ENCODE assay signal across 8 mouse cellular contexts in genomic region chr3:87159190-87159589, GRCm38 (mm10). TPM values are rescaled to one million over a fixed set of nuclear protein-coding genes. Genes with fewer than 3 reads are reported as not detected.
A peak's percentile ranks its signal among the peaks of the same experiment; 100 is the strongest.
DNase-seq lines count a peak whose midpoint lies in the region; ATAC-seq and TF ChIP-seq lines count a peak whose summit lies in the region.

No protein-coding gene starts in this region.

- H3K4me1 ChIP-seq in forebrain, embryonic 10.5 days: peaks cover 98% of the 10 kb centered on the region
- H3K4me1 ChIP-seq in forebrain, embryonic 15.5 days: peaks cover 55% of the 10 kb centered on the region
- H3K4me1 ChIP-seq in kidney, embryonic 15.5 days: peaks cover 88% of the 10 kb centered on the region
- H3K4me1 ChIP-seq in embryonic facial prominence, embryonic 13.5 days: peaks cover 96% of the 10 kb centered on the region
- H3K4me1 ChIP-seq in limb, embryonic 14.5 days (ENCODE audit: control insufficient read depth, insufficient read depth, low read length): peaks cover 80% of the 10 kb centered on the region

- peaks cover 64% of the 10 kb centered on the region for H3K36me3 ChIP-seq in forebrain, embryonic 10.5 days (replicated peaks)
- H3K36me3 ChIP-seq in forebrain, embryonic 15.5 days: no peaks in the 10 kb centered on the region
- peaks cover 6% of the 10 kb centered on the region for H3K36me3 ChIP-seq in kidney, embryonic 15.5 days
- peaks cover 28% of the 10 kb centered on the region for H3K36me3 ChIP-seq in embryonic facial prominence, embryonic 13.5 days
- H3K36me3 ChIP-seq in limb, embryonic 14.5 days (ENCODE audit: control insufficient read depth, insufficient read depth, low read length): peaks cover 9% of the 10 kb centered on the region; the same call in 1 of the 2 replicates

- WGBS in forebrain, embryonic 10.5 days: 71% methylated on average over 7 of the region's 7 CpGs
- 72% methylated on average over 7 of the region's 7 CpGs for WGBS in forebrain, embryonic 15.5 days
- WGBS in kidney, embryonic 15.5 days: 61% methylated on average over 7 of the region's 7 CpGs
- 48% methylated on average over 7 of the region's 7 CpGs for WGBS in embryonic facial prominence, embryonic 13.5 days
- 43% methylated on average over 7 of the region's 7 CpGs for WGBS in limb, embryonic 14.5 days

- no peak overlapping the region for H3K4me2 ChIP-seq in forebrain, embryonic 15.5 days (replicated peaks)
- no peak overlapping the region for H3K4me2 ChIP-seq in kidney, embryonic 15.5 days
- H3K4me2 ChIP-seq in embryonic facial prominence, embryonic 13.5 days: peak overlapping the region; percentile 51
- H3K4me2 ChIP-seq in limb, embryonic 14.5 days (replicated peaks; ENCODE audit: low read depth, low read length, severe bottlenecking): no peak overlapping the region

- H3K9ac ChIP-seq in forebrain, embryonic 15.5 days (replicated peaks): no peak overlapping the region
- H3K9ac ChIP-seq in kidney, embryonic 15.5 days: no peak overlapping the region
- H3K9ac ChIP-seq in embryonic facial prominence, embryonic 13.5 days: no peak overlapping the region
- no peak overlapping the region for H3K9ac ChIP-seq in limb, embryonic 14.5 days (ENCODE audit: low read depth, low read length, severe bottlenecking)

- no peak for ATAC-seq in forebrain, embryonic 15.5 days (replicated peaks)
- no peak for ATAC-seq in kidney, embryonic 15.5 days (replicated peaks; ENCODE audit: low FRiP score)
- ATAC-seq in embryonic facial prominence, embryonic 13.5 days (ENCODE audit: insufficient number of reproducible peaks, insufficient read depth, low FRiP score, low TSS enrichment, low read depth): no peak
- no peak for ATAC-seq in limb, embryonic 14.5 days (ENCODE audit: low FRiP score, low read depth)
- no peak for ATAC-seq in megakaryocyte progenitor cell, adult 5-6 weeks (replicated peaks; ENCODE audit: poor library complexity)

- no peaks in the 10 kb centered on the region for H3K27me3 ChIP-seq in forebrain, embryonic 10.5 days (ENCODE audit: poor library complexity, severe bottlenecking)
- H3K27me3 ChIP-seq in forebrain, embryonic 15.5 days: no peaks in the 10 kb centered on the region
- no peaks in the 10 kb centered on the region for H3K27me3 ChIP-seq in kidney, embryonic 15.5 days
- H3K27me3 ChIP-seq in embryonic facial prominence, embryonic 13.5 days: no peaks in the 10 kb centered on the region
- no peaks in the 10 kb centered on the region for H3K27me3 ChIP-seq in limb, embryonic 14.5 days (ENCODE audit: control insufficient read depth, insufficient read depth, low read length)

- no peak overlapping the region for H3K4me3 ChIP-seq in forebrain, embryonic 10.5 days
- no peak overlapping the region for H3K4me3 ChIP-seq in forebrain, embryonic 15.5 days
- no peak overlapping the region for H3K4me3 ChIP-seq in kidney, embryonic 15.5 days (replicated peaks)
- no peak overlapping the region for H3K4me3 ChIP-seq in embryonic facial prominence, embryonic 13.5 days
- no peak overlapping the region for H3K4me3 ChIP-seq in limb, embryonic 14.5 days (replicated peaks; ENCODE audit: low read length)

- no peak for TF ChIP-seq POLR2A in limb, embryonic 14.5 days (IDR thresholded peaks at IDR 0.05; ENCODE audit: borderline replicate concordance, extremely low read depth, insufficient read depth, insufficient read length)

- H3K9me3 ChIP-seq in forebrain, embryonic 10.5 days: no peaks in the 10 kb centered on the region
- no peaks in the 10 kb centered on the region for H3K9me3 ChIP-seq in forebrain, embryonic 15.5 days
- no peaks in the 10 kb centered on the region for H3K9me3 ChIP-seq in kidney, embryonic 15.5 days (replicated peaks)
- no peaks in the 10 kb centered on the region for H3K9me3 ChIP-seq in embryonic facial prominence, embryonic 13.5 days
- no peaks in the 10 kb centered on the region for H3K9me3 ChIP-seq in limb, embryonic 14.5 days (ENCODE audit: control insufficient read depth, low read length)

- no peak for DNase-seq in forebrain, embryonic 10.5 days (ENCODE audit: extremely low spot score, low spot score)
- DNase-seq in kidney, adult 8-10 months: no peak
- no peak for DNase-seq in limb, embryonic 14.5 days (ENCODE audit: low spot score)
- no peak for DNase-seq in spleen, adult 18-20 months

- peak overlapping the region; percentile 87 for H3K27ac ChIP-seq in forebrain, embryonic 10.5 days
- no peak overlapping the region for H3K27ac ChIP-seq in forebrain, embryonic 15.5 days (replicated peaks)
- H3K27ac ChIP-seq in kidney, embryonic 15.5 days: peak overlapping the region; percentile 90
- H3K27ac ChIP-seq in embryonic facial prominence, embryonic 13.5 days: peak overlapping the region; percentile 97
- H3K27ac ChIP-seq in limb, embryonic 14.5 days (replicated peaks; ENCODE audit: low read depth, low read length): peak overlapping the region; percentile 95

RNA-seq across cellular contexts. Expression of gene Kirrel, which starts 15.4 kb away (rescaled TPM):
- polyA plus RNA-seq in forebrain, embryonic 10.5 days (2016; fragmentation: Nextera tagmentation; extraction: Ambion mirVana): 13.1 and 14.3 TPM in 2 replicates
- 5.0 and 5.7 TPM in 2 replicates for polyA plus RNA-seq in forebrain, embryonic 15.5 days (2015; fragmentation: Nextera tagmentation; extraction: Ambion mirVana)
- 17.2 and 18.5 TPM in 2 replicates for polyA plus RNA-seq in kidney, embryonic 15.5 days (2015; fragmentation: Nextera tagmentation; extraction: Ambion mirVana)
- polyA plus RNA-seq in embryonic facial prominence, embryonic 13.5 days (2015; fragmentation: Nextera tagmentation; extraction: Ambion mirVana): 20.4 and 21.9 TPM in 2 replicates
- 46.6 and 57.2 TPM in 2 replicates for polyA plus RNA-seq in limb, embryonic 14.5 days (2012; rRNA removed)
- 11.3 and 15.8 TPM in 2 replicates for polyA plus RNA-seq in limb, embryonic 14.5 days (2014; fragmentation: Nextera tagmentation; extraction: Ambion mirVana)
- not detected in 2 replicates for total RNA-seq in megakaryocyte progenitor cell, adult 5-6 weeks (2015)
- total RNA-seq in megakaryocyte progenitor cell, adult 5-6 weeks (2017): not detected in 2 replicates
